Mouse (Mus musculus) heart, adult 2 months (tissue): Measurements from ENCODE around the gene Gxylt1. TPM values are rescaled to one million over a fixed set of nuclear protein-coding genes. Genes with fewer than 3 reads are reported as not detected.
"Not testable (repeated sequence)": the region's sequence is repeated elsewhere in the genome, so short reads cannot be mapped to it uniquely, and the experiment has no call there.

Experiments
- DNase-seq, 2 experiments: peaks; one replicate each; pipeline ENCODE4 v3.0.0; 2021
- H3K27ac ChIP-seq: fragments of 200-600 bp; 2 replicates; pipeline ENCODE4 v1.8.1; 2022
- H3K27me3 ChIP-seq: fragments of 200-500 bp; 2 replicates; pipeline ENCODE4 v1.6.1; 2012; ENCODE audit warnings: mild to moderate bottlenecking, low read length, inconsistent platforms, mixed read lengths; ENCODE audit not compliant: control insufficient read depth, insufficient read depth
- H3K36me3 ChIP-seq: fragments of 200-500 bp; 2 replicates; pipeline ENCODE4 v1.6.1; 2012; ENCODE audit warnings: low read length, inconsistent platforms; ENCODE audit not compliant: control insufficient read depth, insufficient read depth
- H3K4me1 ChIP-seq: fragments of 200-500 bp; 2 replicates; pipeline ENCODE4 v1.6.1; 2011; ENCODE audit warnings: low read length; ENCODE audit not compliant: control insufficient read depth, insufficient read depth
- H3K4me3 ChIP-seq: fragments of 200-600 bp; 2 replicates; pipeline ENCODE4 v1.8.1; 2022
- H3K79me2 ChIP-seq: fragments of 200-500 bp; replicated peaks from 2 replicates; pipeline ENCODE4 v1.6.1; 2012; ENCODE audit warnings: mild to moderate bottlenecking, inconsistent platforms, low read length, moderate library complexity, mixed read lengths; ENCODE audit not compliant: control insufficient read depth, insufficient read depth
- H3K9ac ChIP-seq: fragments of 200-500 bp; 2 replicates; pipeline ENCODE4 v1.6.1; 2012; ENCODE audit warnings: low read depth, mild to moderate bottlenecking, control low read depth, inconsistent platforms, low read length, mixed read lengths
- CTCF ChIP-seq: fragments of 200-600 bp; IDR thresholded peaks from 2 replicates; pipeline ENCODE4 v1.8.1; 2022; ENCODE audit warnings: antibody characterized with exemption, mild to moderate bottlenecking, moderate library complexity
- EP300 ChIP-seq: fragments of 200-500 bp; IDR thresholded peaks from 2 replicates; pipeline ENCODE4 v1.6.1; 2011; ENCODE audit warnings: low read depth, low read length, control low read depth; ENCODE audit not compliant: insufficient read depth
- POLR2A ChIP-seq: fragments of 200-500 bp; IDR thresholded peaks from 2 replicates; pipeline ENCODE4 v1.6.1; 2011; ENCODE audit warnings: mild to moderate bottlenecking, low read depth, low read length, control low read depth; ENCODE audit not compliant: insufficient read depth
- WGBS: fragments of 180-500 bp; shearing (Covaris S2); methylation state at CpG from one replicate; pipeline ENCODE4 v1.1.7; 2018; 5-methylcytosine and 5-hydroxymethylcytosine counted together
- intact Hi-C: fragments of 180-260 bp; cut with DNase I; formaldehyde crosslinking; loops from one replicate; pipeline ENCODE4 v1.15.1; 2025
- polyA plus RNA-seq: library from polyadenylated mRNA; depleted of rRNA; stranded (reverse); fragments of >200 nt; gene quantifications from 2 replicates; pipeline ENCODE4 v1.2.3, GENCODE M21; 2012
- total RNA-seq, 2 experiments: library from RNA; stranded (reverse); gene quantifications; 2 replicates each; pipeline ENCODE4 v1.2.3; 2021

The Gxylt1 gene
- total and polyA plus RNA-seq, 3 experiments = 2.7 to 10.4 (median 10.3) TPM

GRCm38 (mm10) chr15:93243202-93243601, 31.8 kb downstream of the Gxylt1 start:
- Histone ChIP-seq H3K4me3 (no peak overlapping the region), H3K36me3 (no peaks in the 10 kb centered on the region), H3K27me3 (no peaks in the 10 kb centered on the region), H3K4me1 (no peaks in the 10 kb centered on the region), H3K79me2 (no peaks in the 10 kb centered on the region), H3K27ac (no peak overlapping the region), H3K9ac (no peak overlapping the region)
- intact Hi-C loops = no loop called here
- 71% methylated on average over 10 of the region's 10 CpGs for WGBS
- no peak for DNase-seq
- TF ChIP-seq EP300 = no peak

GRCm38 (mm10) chr15:93236456-93236855, 38.5 kb downstream of the Gxylt1 start:
- H3K9ac ChIP-seq, H3K27ac ChIP-seq, H3K4me1 ChIP-seq, intact Hi-C loops, H3K79me2 ChIP-seq, H3K4me3 ChIP-seq, H3K36me3 ChIP-seq, H3K27me3 ChIP-seq: not testable (repeated sequence)
- 69% methylated on average over 10 of the region's 10 CpGs for WGBS
- DNase-seq = peak; percentile 11 to 29

DNA sequence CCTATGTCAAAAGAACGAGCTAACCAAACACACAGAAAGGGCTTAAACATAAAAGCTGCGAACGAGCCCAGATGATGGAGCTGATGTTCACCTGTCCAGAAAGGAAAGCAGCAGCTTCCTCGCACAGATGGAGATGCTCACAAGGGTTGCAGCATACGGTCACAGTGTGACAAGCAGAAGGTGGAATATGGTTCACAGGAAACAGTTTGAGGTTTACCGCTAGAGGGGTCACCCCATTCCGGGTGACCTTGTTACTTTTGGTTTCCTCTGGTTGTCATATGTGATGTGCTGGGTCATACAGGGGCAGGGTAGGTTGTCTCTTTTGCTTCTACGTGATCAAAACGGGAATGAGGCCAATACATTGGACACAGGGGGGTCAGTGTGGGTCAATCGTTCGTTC, 46.0 kb downstream of the Gxylt1 start:
- H3K27me3 ChIP-seq = no peaks in the 10 kb centered on the region
- no peak overlapping the region for H3K27ac ChIP-seq
- H3K4me1 ChIP-seq = no peaks in the 10 kb centered on the region
- no peaks in the 10 kb centered on the region for H3K79me2 ChIP-seq
- TF ChIP-seq CTCF (no peak), POLR2A (no peak)
- WGBS = 76% methylated on average over 11 of the region's 11 CpGs
- no peak overlapping the region for H3K4me3 ChIP-seq
- H3K9ac ChIP-seq = no peak overlapping the region
- intact Hi-C loops = no loop called here
- DNase-seq = no peak
- H3K36me3 ChIP-seq = no peaks in the 10 kb centered on the region

GRCm38 (mm10) chr15:93228375-93228774, 46.6 kb downstream of the Gxylt1 start:
- intact Hi-C loops = no loop called here
- no peak overlapping the region for H3K27ac ChIP-seq

DNA sequence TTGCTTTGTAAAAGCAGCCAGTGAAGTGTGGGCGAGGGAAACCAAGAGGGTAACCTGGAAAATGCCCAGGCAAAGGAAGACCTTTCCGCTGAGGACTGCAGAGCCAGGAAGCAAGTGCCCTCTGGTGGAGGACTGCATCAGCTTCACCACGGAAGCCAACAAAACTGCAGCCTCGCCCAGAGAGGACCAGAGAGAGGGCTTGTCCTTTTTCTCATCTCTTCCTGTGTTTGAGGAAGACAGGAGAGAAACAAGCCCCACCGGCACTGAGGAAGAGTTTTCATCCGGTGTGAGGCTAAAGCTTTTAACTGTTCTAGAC, 47.3 kb downstream of the Gxylt1 start:
- no peaks in the 10 kb centered on the region for H3K27me3 ChIP-seq
- no peaks in the 10 kb centered on the region for H3K4me1 ChIP-seq
- 14% methylated on average over 6 of the region's 6 CpGs for WGBS
- TF ChIP-seq POLR2A (no peak), CTCF (peak; percentile 74)
- no peaks in the 10 kb centered on the region for H3K36me3 ChIP-seq
- intact Hi-C loops = no loop called here
- H3K4me3 ChIP-seq = no peak overlapping the region
- H3K27ac ChIP-seq = no peak overlapping the region
- peak in 1 of 2 experiments; percentile 12 for DNase-seq
- H3K9ac ChIP-seq = no peak overlapping the region
- H3K79me2 ChIP-seq = no peaks in the 10 kb centered on the region

More at GRCm38 (mm10) chr15:93228375-93228774, 46.6 kb downstream of the Gxylt1 start:
- Histone ChIP-seq H3K4me1 (no peaks in the 10 kb centered on the region), H3K36me3 (no peaks in the 10 kb centered on the region), H3K79me2 (no peaks in the 10 kb centered on the region), H3K27me3 (no peaks in the 10 kb centered on the region), H3K4me3 (no peak overlapping the region), H3K9ac (no peak overlapping the region)
- WGBS = 78% methylated on average over 10 of the region's 10 CpGs
- TF ChIP-seq POLR2A (no peak), CTCF (no peak), EP300 (no peak)
- no peak for DNase-seq

GRCm38 (mm10) chr15:93226930-93227763, 47.8 kb downstream of the Gxylt1 start:
- Histone ChIP-seq H3K4me3 (no peak overlapping the region), H3K27ac (no peak overlapping the region), H3K79me2 (no peaks in the 10 kb centered on the region), H3K4me1 (no peaks in the 10 kb centered on the region), H3K27me3 (no peaks in the 10 kb centered on the region), H3K9ac (no peak overlapping the region), H3K36me3 (no peaks in the 10 kb centered on the region)
- no peak for DNase-seq
- 92% methylated on average over 10 of the region's 10 CpGs for WGBS
- intact Hi-C loops = no loop called here
- no peak for TF ChIP-seq POLR2A
- TF ChIP-seq CTCF = no peak
- no peak for TF ChIP-seq EP300
